Mouse (Mus musculus): ENCODE results near the gene Fbxl18. TPM values are rescaled to one million over a fixed set of nuclear protein-coding genes. Genes with fewer than 3 reads are reported as not detected.

Gene Fbxl18
- polyA plus RNA-seq, 1 experiment = 21.3 TPM

DNA sequence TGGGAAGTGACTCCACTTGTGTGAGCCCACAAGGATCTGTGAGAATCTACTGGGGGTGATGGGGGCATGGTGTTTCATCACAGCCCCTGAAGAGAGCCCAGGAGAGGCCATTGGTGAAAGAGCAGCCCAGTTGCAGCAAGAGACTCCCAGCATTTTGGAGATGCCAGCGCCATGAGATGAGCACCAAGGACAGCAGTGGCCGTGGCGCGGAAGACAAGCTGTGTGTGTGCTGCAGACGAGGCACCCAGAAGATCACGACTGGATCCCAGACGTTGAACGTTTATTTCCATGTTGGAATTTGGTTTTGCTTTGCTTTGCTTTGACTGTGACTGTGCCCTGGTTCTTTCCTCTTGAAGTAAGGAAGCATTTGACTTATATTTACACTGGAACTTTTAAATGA, 22.2 kb upstream of the Fbxl18 start:
- no peak for TF ChIP-seq CTCF (IDR thresholded peaks at IDR 0.05; ENCODE audit: insufficient read depth, low read length)
- no peak for TF ChIP-seq POLR2A (IDR thresholded peaks at IDR 0.05; ENCODE audit: borderline replicate concordance, extremely low read depth, low read depth, low read length)
- 94% methylated on average over 8 of the region's 8 CpGs for WGBS
- peaks cover 13% of the 10 kb centered on the region for H3K4me1 ChIP-seq (ENCODE audit: control insufficient read depth, insufficient read depth, low read length)
- no peak overlapping the region for H3K4me3 ChIP-seq (replicated peaks; ENCODE audit: extremely low read depth, low read depth, low read length)
- no peak for DNase-seq

DNA sequence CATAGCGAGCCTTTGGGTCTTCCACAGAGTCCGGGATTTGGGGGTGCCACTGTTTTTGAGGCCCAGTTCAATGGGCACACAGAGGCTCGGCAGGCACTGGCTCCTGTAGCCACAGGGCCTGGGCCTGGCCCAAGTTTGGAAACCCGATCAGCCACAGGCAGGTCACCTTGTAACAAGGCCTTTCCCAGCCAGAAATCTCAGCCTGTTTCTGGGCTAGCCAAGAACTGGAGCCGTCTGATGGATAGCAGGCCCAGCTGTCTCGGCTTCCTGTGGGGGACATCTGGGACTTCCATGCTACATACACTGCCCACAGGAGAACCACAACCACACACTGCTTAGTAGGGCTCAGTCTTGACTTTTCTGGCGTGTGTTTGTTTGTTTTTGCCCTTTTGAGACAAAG, 21.4 kb upstream of the Fbxl18 start:
- WGBS = 85% methylated on average over 7 of the region's 7 CpGs
- Histone ChIP-seq H3K4me3 (replicated peaks; ENCODE audit: extremely low read depth, low read depth, low read length) (no peak overlapping the region), H3K4me1 (ENCODE audit: control insufficient read depth, insufficient read depth, low read length) (peaks cover 11% of the 10 kb centered on the region)
- DNase-seq = no peak
- no peak for TF ChIP-seq CTCF (IDR thresholded peaks at IDR 0.05; ENCODE audit: insufficient read depth, low read length)
- no peak for TF ChIP-seq POLR2A (IDR thresholded peaks at IDR 0.05; ENCODE audit: borderline replicate concordance, extremely low read depth, low read depth, low read length)

DNA sequence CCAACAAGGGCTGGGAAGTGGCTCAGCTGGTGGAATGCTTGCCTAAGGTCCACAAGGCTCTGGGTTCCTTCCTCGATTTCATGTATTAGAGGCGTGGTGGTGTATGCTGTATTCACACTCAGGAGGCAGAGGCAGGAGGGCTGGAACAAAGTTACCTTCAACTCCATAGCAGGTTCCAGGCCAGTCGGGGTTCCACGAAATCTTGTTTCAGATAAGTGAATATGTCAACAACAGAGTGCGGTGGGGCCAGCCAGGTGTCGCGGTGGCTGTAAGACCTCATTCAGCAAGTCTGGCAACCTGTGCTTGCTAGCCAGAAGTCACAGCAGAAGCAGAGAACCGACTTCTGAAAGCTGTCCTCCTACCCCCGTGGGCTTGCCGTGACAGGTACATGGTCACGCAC, 20.0 kb upstream of the Fbxl18 start:
- no peak overlapping the region for H3K4me3 ChIP-seq (replicated peaks; ENCODE audit: extremely low read depth, low read depth, low read length)
- peaks cover 3% of the 10 kb centered on the region for H3K4me1 ChIP-seq (ENCODE audit: control insufficient read depth, insufficient read depth, low read length)
- peak; percentile 20 for DNase-seq
- TF ChIP-seq POLR2A (IDR thresholded peaks at IDR 0.05; ENCODE audit: borderline replicate concordance, extremely low read depth, low read depth, low read length) (no peak), CTCF (IDR thresholded peaks at IDR 0.05; ENCODE audit: insufficient read depth, low read length) (no peak)
- 71% methylated on average over 11 of the region's 11 CpGs for WGBS

GRCm38 (mm10) chr5:142912739-142913138, 17.5 kb upstream of the Fbxl18 start:
- TF ChIP-seq CTCF (IDR thresholded peaks at IDR 0.05; ENCODE audit: insufficient read depth, low read length) (no peak), POLR2A (IDR thresholded peaks at IDR 0.05; ENCODE audit: borderline replicate concordance, extremely low read depth, low read depth, low read length) (no peak)
- H3K4me3 ChIP-seq (replicated peaks; ENCODE audit: extremely low read depth, low read depth, low read length) = no peak overlapping the region
- DNase-seq = no peak
- peaks cover 22% of the 10 kb centered on the region for H3K4me1 ChIP-seq (ENCODE audit: control insufficient read depth, insufficient read depth, low read length)
- WGBS = 58% methylated on average over 4 of the region's 4 CpGs

- TF ChIP-seq CTCF (IDR thresholded peaks at IDR 0.05; ENCODE audit: insufficient read depth, low read length) (no peak), POLR2A (IDR thresholded peaks at IDR 0.05; ENCODE audit: borderline replicate concordance, extremely low read depth, low read depth, low read length) (no peak)
- 92% methylated on average over 3 of the region's 3 CpGs for WGBS
- Histone ChIP-seq H3K4me1 (ENCODE audit: control insufficient read depth, insufficient read depth, low read length) (peaks cover 26% of the 10 kb centered on the region), H3K4me3 (replicated peaks; ENCODE audit: extremely low read depth, low read depth, low read length) (no peak overlapping the region)
- no peak for DNase-seq
Observed at GRCm38 (mm10) chr5:142912320-142912719, 17.1 kb upstream of the Fbxl18 start.

GRCm38 (mm10) chr5:142911629-142912028, 16.4 kb upstream of the Fbxl18 start:
- DNase-seq = no peak
- TF ChIP-seq CTCF (IDR thresholded peaks at IDR 0.05; ENCODE audit: insufficient read depth, low read length) = no peak
- TF ChIP-seq POLR2A (IDR thresholded peaks at IDR 0.05; ENCODE audit: borderline replicate concordance, extremely low read depth, low read depth, low read length) = no peak
- H3K4me1 ChIP-seq (ENCODE audit: control insufficient read depth, insufficient read depth, low read length) = peaks cover 26% of the 10 kb centered on the region
- 84% methylated on average over 2 of the region's 2 CpGs for WGBS
- no peak overlapping the region for H3K4me3 ChIP-seq (replicated peaks; ENCODE audit: extremely low read depth, low read depth, low read length)

GRCm38 (mm10) chr5:142909576-142910278, 14.5 kb upstream of the Fbxl18 start:
- Histone ChIP-seq H3K4me3 (replicated peaks; ENCODE audit: extremely low read depth, low read depth, low read length) (no peak overlapping the region), H3K4me1 (ENCODE audit: control insufficient read depth, insufficient read depth, low read length) (peaks cover 26% of the 10 kb centered on the region)
- TF ChIP-seq CTCF (IDR thresholded peaks at IDR 0.05; ENCODE audit: insufficient read depth, low read length) = no peak
- TF ChIP-seq POLR2A (IDR thresholded peaks at IDR 0.05; ENCODE audit: borderline replicate concordance, extremely low read depth, low read depth, low read length) = no peak
- peak; percentile 79 for DNase-seq
- 11% methylated on average over 8 of the region's 8 CpGs for WGBS

DNA sequence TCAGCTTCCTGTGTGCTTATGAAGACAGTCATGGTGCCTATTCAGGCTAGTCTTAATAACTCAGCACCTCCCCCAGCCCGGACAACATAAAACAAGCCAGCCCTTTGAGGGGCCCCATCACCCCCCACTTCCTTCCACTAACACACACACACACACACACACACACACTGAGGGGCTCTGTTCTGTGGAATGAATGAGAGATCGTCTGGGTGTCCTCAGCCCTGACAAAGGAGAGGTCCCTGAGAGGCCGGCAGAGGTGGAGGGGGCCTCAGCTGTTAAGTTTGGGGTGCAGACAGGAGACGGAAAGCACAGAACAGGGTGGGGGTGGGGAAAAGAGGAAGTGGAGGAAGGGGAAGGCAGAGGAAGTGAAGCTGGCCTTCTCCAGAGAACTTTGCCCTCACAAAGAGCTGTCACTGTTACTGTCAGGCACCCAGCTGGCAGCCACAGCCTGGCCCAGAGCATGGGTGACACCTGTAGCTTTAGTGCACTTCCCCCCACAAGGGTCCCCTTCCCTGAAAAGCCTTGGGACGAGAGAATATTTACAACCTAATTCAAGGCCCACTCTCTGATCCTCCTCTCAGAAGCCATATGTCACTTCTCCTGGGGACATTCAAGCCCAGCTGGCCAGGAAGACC, 13.8 kb upstream of the Fbxl18 start:
- 15% methylated on average over 5 of the region's 5 CpGs for WGBS
- no peak for TF ChIP-seq POLR2A (IDR thresholded peaks at IDR 0.05; ENCODE audit: borderline replicate concordance, extremely low read depth, low read depth, low read length)
- no peak for TF ChIP-seq CTCF (IDR thresholded peaks at IDR 0.05; ENCODE audit: insufficient read depth, low read length)
- Histone ChIP-seq H3K4me3 (replicated peaks; ENCODE audit: extremely low read depth, low read depth, low read length) (no peak overlapping the region), H3K4me1 (ENCODE audit: control insufficient read depth, insufficient read depth, low read length) (peaks cover 29% of the 10 kb centered on the region)
- DNase-seq = peak; percentile 46

- Histone ChIP-seq H3K4me1 (ENCODE audit: control insufficient read depth, insufficient read depth, low read length) (peaks cover 32% of the 10 kb centered on the region), H3K4me3 (replicated peaks; ENCODE audit: extremely low read depth, low read depth, low read length) (peak overlapping the region; percentile 19)
- DNase-seq = peak; percentile 80
- TF ChIP-seq POLR2A (IDR thresholded peaks at IDR 0.05; ENCODE audit: borderline replicate concordance, extremely low read depth, low read depth, low read length) (peak; percentile 28; the same call in 1 of the 2 replicates), CTCF (IDR thresholded peaks at IDR 0.05; ENCODE audit: insufficient read depth, low read length) (no peak)
- 26% methylated on average over 5 of the region's 5 CpGs for WGBS
Observed at GRCm38 (mm10) chr5:142907803-142908559, 12.8 kb upstream of the Fbxl18 start.

Measured in lung, adult 2 months (tissue).